Mouse (Mus musculus): ENCODE measurements around the gene Pax2. TPM values are rescaled to one million over a fixed set of nuclear protein-coding genes. Genes with fewer than 3 reads are reported as not detected.

The Pax2 gene
- polyA plus RNA-seq, 1 experiment from 2014 or later, result not detected

- Histone ChIP-seq H3K36me3 (ENCODE audit: insufficient read depth, low read length) (no peaks in the 10 kb centered on the region), H3K27ac (ENCODE audit: low read length) (no peak overlapping the region), H3K4me3 (ENCODE audit: low read depth, low read length) (no peak overlapping the region), H3K27me3 (replicated peaks; ENCODE audit: insufficient read depth, low read length) (0 out of 2 replicates have a peak, but pooled peaks cover 3% of the 10 kb centered on the region), H3K4me2 (replicated peaks; ENCODE audit: low read depth, low read length) (no peak overlapping the region), H3K4me1 (ENCODE audit: insufficient read depth, low read depth, low read length) (no peaks in the 10 kb centered on the region), H3K9me3 (ENCODE audit: low read length) (no peaks in the 10 kb centered on the region), H3K9ac (replicated peaks; ENCODE audit: low read depth) (no peak overlapping the region)
- TF ChIP-seq CTCF (IDR thresholded peaks at IDR 0.05) (no peak), EP300 (IDR thresholded peaks at IDR 0.05) (no peak)
- no peak for DNase-seq (ENCODE audit: low spot score)
- ATAC-seq, result no peak
- WGBS, result 28% methylated on average over 3 of the region's 3 CpGs
Observed at GRCm38 (mm10) chr19:44823657-44824056, 67.8 kb downstream of the Pax2 start.

- H3K27me3 ChIP-seq (replicated peaks; ENCODE audit: insufficient read depth, low read length), result 0 out of 2 replicates have a peak, but pooled peaks cover 3% of the 10 kb centered on the region
- TF ChIP-seq CTCF (IDR thresholded peaks at IDR 0.05) (no peak), EP300 (IDR thresholded peaks at IDR 0.05) (no peak)
- no peaks in the 10 kb centered on the region for H3K36me3 ChIP-seq (ENCODE audit: insufficient read depth, low read length)
- no peaks in the 10 kb centered on the region for H3K4me1 ChIP-seq (ENCODE audit: insufficient read depth, low read depth, low read length)
- 18% methylated on average over 11 of the region's 11 CpGs for WGBS
- no peak for ATAC-seq
- DNase-seq (ENCODE audit: low spot score), result no peak
- H3K9me3 ChIP-seq (ENCODE audit: low read length), result no peaks in the 10 kb centered on the region
- 0 out of 2 replicates have a peak overlapping the region, but pooled peaks have one; percentile 8 for H3K4me2 ChIP-seq (replicated peaks; ENCODE audit: low read depth, low read length)
- H3K4me3 ChIP-seq (ENCODE audit: low read depth, low read length), result no peak overlapping the region
- no peak overlapping the region for H3K27ac ChIP-seq (ENCODE audit: low read length)
- H3K9ac ChIP-seq (replicated peaks; ENCODE audit: low read depth), result no peak overlapping the region
Observed at GRCm38 (mm10) chr19:44825216-44825768, 69.4 kb downstream of the Pax2 start.

GRCm38 (mm10) chr19:44825819-44826218 lies 70.0 kb downstream of the Pax2 start:
- no peaks in the 10 kb centered on the region for H3K9me3 ChIP-seq (ENCODE audit: low read length)
- WGBS, result 24% methylated on average over 4 of the region's 4 CpGs
- no peak overlapping the region for H3K4me2 ChIP-seq (replicated peaks; ENCODE audit: low read depth, low read length)
- no peak for DNase-seq (ENCODE audit: low spot score)
- no peaks in the 10 kb centered on the region for H3K36me3 ChIP-seq (ENCODE audit: insufficient read depth, low read length)
- no peak overlapping the region for H3K4me3 ChIP-seq (ENCODE audit: low read depth, low read length)
- no peak for ATAC-seq
- no peak overlapping the region for H3K27ac ChIP-seq (ENCODE audit: low read length)
- no peak for TF ChIP-seq EP300 (IDR thresholded peaks at IDR 0.05)
- TF ChIP-seq CTCF (IDR thresholded peaks at IDR 0.05), result peak; percentile 34
- no peak overlapping the region for H3K9ac ChIP-seq (replicated peaks; ENCODE audit: low read depth)
- H3K4me1 ChIP-seq (ENCODE audit: insufficient read depth, low read depth, low read length), result no peaks in the 10 kb centered on the region
- 0 out of 2 replicates have a peak, but pooled peaks cover 3% of the 10 kb centered on the region for H3K27me3 ChIP-seq (replicated peaks; ENCODE audit: insufficient read depth, low read length)

GRCm38 (mm10) chr19:44833391-44833790 lies 77.5 kb downstream of the Pax2 start:
- 28% methylated on average over 1 of the region's 1 CpGs for WGBS
- TF ChIP-seq EP300 (IDR thresholded peaks at IDR 0.05) (no peak), CTCF (IDR thresholded peaks at IDR 0.05) (no peak)
- no peak overlapping the region for H3K4me2 ChIP-seq (replicated peaks; ENCODE audit: low read depth, low read length)
- H3K9ac ChIP-seq (replicated peaks; ENCODE audit: low read depth), result no peak overlapping the region
- H3K27ac ChIP-seq (ENCODE audit: low read length), result no peak overlapping the region
- no peak overlapping the region for H3K4me3 ChIP-seq (ENCODE audit: low read depth, low read length)
- DNase-seq (ENCODE audit: low spot score) (no peak), ATAC-seq (no peak)
- peaks cover 19% of the 10 kb centered on the region; the same call in 1 of the 2 replicates for H3K4me1 ChIP-seq (ENCODE audit: insufficient read depth, low read depth, low read length)
- no peaks in the 10 kb centered on the region for H3K9me3 ChIP-seq (ENCODE audit: low read length)
- H3K36me3 ChIP-seq (ENCODE audit: insufficient read depth, low read length), result no peaks in the 10 kb centered on the region
- peaks cover 54% of the 10 kb centered on the region for H3K27me3 ChIP-seq (replicated peaks; ENCODE audit: insufficient read depth, low read length)

GRCm38 (mm10) chr19:44834218-44835041 lies 78.6 kb downstream of the Pax2 start:
- DNase-seq (ENCODE audit: low spot score), result no peak
- Histone ChIP-seq H3K27me3 (replicated peaks; ENCODE audit: insufficient read depth, low read length) (peaks cover 61% of the 10 kb centered on the region), H3K4me2 (replicated peaks; ENCODE audit: low read depth, low read length) (no peak overlapping the region), H3K36me3 (ENCODE audit: insufficient read depth, low read length) (no peaks in the 10 kb centered on the region), H3K9ac (replicated peaks; ENCODE audit: low read depth) (no peak overlapping the region), H3K4me3 (ENCODE audit: low read depth, low read length) (no peak overlapping the region), H3K4me1 (ENCODE audit: insufficient read depth, low read depth, low read length) (peaks cover 19% of the 10 kb centered on the region; the same call in 1 of the 2 replicates), H3K9me3 (ENCODE audit: low read length) (no peaks in the 10 kb centered on the region), H3K27ac (ENCODE audit: low read length) (no peak overlapping the region)
- no peak for ATAC-seq
- 8% methylated on average over 9 of the region's 11 CpGs for WGBS
- TF ChIP-seq CTCF (IDR thresholded peaks at IDR 0.05), result no peak
- no peak for TF ChIP-seq EP300 (IDR thresholded peaks at IDR 0.05)

- WGBS, result 4% methylated on average over 34 of the region's 34 CpGs
- H3K4me2 ChIP-seq (replicated peaks; ENCODE audit: low read depth, low read length), result peak overlapping the region; percentile 76
- H3K4me3 ChIP-seq (ENCODE audit: low read depth, low read length), result peak overlapping the region; percentile 44
- ATAC-seq (no peak), DNase-seq (ENCODE audit: low spot score) (no peak)
- H3K9me3 ChIP-seq (ENCODE audit: low read length), result no peaks in the 10 kb centered on the region
- H3K36me3 ChIP-seq (ENCODE audit: insufficient read depth, low read length), result no peaks in the 10 kb centered on the region
- no peak overlapping the region for H3K9ac ChIP-seq (replicated peaks; ENCODE audit: low read depth)
- H3K27ac ChIP-seq (ENCODE audit: low read length), result no peak overlapping the region
- peaks cover 19% of the 10 kb centered on the region; the same call in 1 of the 2 replicates for H3K4me1 ChIP-seq (ENCODE audit: insufficient read depth, low read depth, low read length)
- peaks cover 64% of the 10 kb centered on the region for H3K27me3 ChIP-seq (replicated peaks; ENCODE audit: insufficient read depth, low read length)
- TF ChIP-seq EP300 (IDR thresholded peaks at IDR 0.05), result no peak
- no peak for TF ChIP-seq CTCF (IDR thresholded peaks at IDR 0.05)
Observed at GRCm38 (mm10) chr19:44835042-44835930, 79.4 kb downstream of the Pax2 start.
